Mouse (Mus musculus) ES-E14 (cell line): ENCODE measurements at regions not wholly inside any gene's neighbourhood (a gene's known extent, or its start where the extent isn't known, plus 50 kb on each side); places are given as distances from the start of the nearest gene placed in this dataset.

Experiments
- DNase-seq: peaks from one replicate; pipeline ENCODE4 v3.0.0-alpha.2; 2013; ENCODE audit warnings: low read depth, low spot score
- H3K27ac ChIP-seq: 2 replicates; pipeline ENCODE4 v1.5.1; 2012; ENCODE audit warnings: low read depth, mild to moderate bottlenecking, low read length, moderate library complexity, mixed read lengths; ENCODE audit not compliant: poor library complexity, insufficient read depth, severe bottlenecking
- H3K36me3 ChIP-seq: 2 replicates; pipeline ENCODE4 v1.6.1; 2012; ENCODE audit warnings: mild to moderate bottlenecking, low read length, moderate library complexity, mixed read lengths; ENCODE audit not compliant: control insufficient read depth, poor library complexity, insufficient read depth, severe bottlenecking
- H3K4me1 ChIP-seq, 2 experiments: fragments of 150-350 bp in 1 of 2; sonication (generic) in 1 of 2; 2 replicates each; pipeline ENCODE4 v1.6.1; 2012; ENCODE audit warnings: low read length in 2 of 2, mild to moderate bottlenecking in 1 of 2, mixed read lengths in 1 of 2; ENCODE audit not compliant: control insufficient read depth in 2 of 2, insufficient read depth in 2 of 2, poor library complexity in 1 of 2
- H3K4me3 ChIP-seq, 2 experiments: fragments of 150-350 bp in 1 of 2; sonication (generic) in 1 of 2; 2 replicates each; pipeline ENCODE4 v1.5.1; 2012; ENCODE audit warnings: low read length in 2 of 2, low read depth in 1 of 2, mild to moderate bottlenecking in 1 of 2, mixed read lengths in 1 of 2; ENCODE audit not compliant: insufficient read depth in 1 of 2, poor library complexity in 1 of 2, severe bottlenecking in 1 of 2
- H3K9ac ChIP-seq: 2 replicates; pipeline ENCODE4 v1.6.1; 2012; ENCODE audit warnings: low read depth, mild to moderate bottlenecking, low read length, mixed read lengths; ENCODE audit not compliant: poor library complexity, insufficient read depth, severe bottlenecking
- H3K9me3 ChIP-seq: fragments of 150-350 bp; sonication (generic); 2 replicates; pipeline ENCODE4 v1.6.1; 2012; ENCODE audit warnings: low read depth, mild to moderate bottlenecking, low read length; ENCODE audit not compliant: control insufficient read depth, insufficient read depth
- CHD2 ChIP-seq: IDR thresholded peaks from 2 replicates; pipeline ENCODE4 v1.6.1; 2014; ENCODE audit warnings: mild to moderate bottlenecking, low read depth, low read length, inconsistent platforms
- HCFC1 ChIP-seq: IDR thresholded peaks from 2 replicates; pipeline ENCODE4 v1.6.1; 2012; ENCODE audit warnings: low read length, inconsistent platforms, borderline replicate concordance; ENCODE audit not compliant: insufficient read depth
- MAFK ChIP-seq: IDR thresholded peaks from 2 replicates; pipeline ENCODE4 v1.6.1; 2014; ENCODE audit warnings: mild to moderate bottlenecking, low read depth, low read length, inconsistent platforms; ENCODE audit not compliant: insufficient read depth
- ZC3H11A ChIP-seq: IDR thresholded peaks from 2 replicates; pipeline ENCODE4 v1.6.1; 2012; ENCODE audit warnings: low read depth, mild to moderate bottlenecking, inconsistent platforms, low read length, borderline replicate concordance
- ZNF384 ChIP-seq: IDR thresholded peaks from 2 replicates; pipeline ENCODE4 v1.6.1; 2012; ENCODE audit warnings: low read depth, low read length, inconsistent platforms
- in situ Hi-C, 2 experiments: fragments of 600-800 bp; cut with MboI; formaldehyde crosslinking; loops; one replicate each; pipeline ENCODE4 v1.15.1; 2025; ENCODE audit warnings: low sequenced_read_pairs in 2 of 2, inconsistent platforms in 1 of 2; ENCODE audit not compliant: unreplicated experiment in 2 of 2

DNA sequence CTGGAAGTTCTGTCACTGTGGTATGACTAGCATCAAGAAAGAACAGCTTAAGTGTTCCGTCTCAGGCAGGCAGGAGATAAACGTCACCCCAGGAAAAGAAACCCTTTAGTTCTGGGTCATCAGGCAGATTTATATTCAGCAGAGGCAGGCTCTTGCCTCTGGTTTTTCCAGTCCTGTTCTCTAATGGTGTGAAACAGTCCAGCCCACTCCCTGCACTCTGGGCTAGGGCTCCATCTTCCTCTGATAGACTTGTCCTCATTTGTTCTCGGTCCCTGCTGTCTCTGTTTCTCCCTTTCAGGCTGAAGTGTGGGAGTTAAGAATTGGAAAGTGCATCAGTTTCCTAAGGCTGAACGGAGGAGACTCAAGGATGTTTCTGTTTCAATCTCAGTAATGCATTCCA is 240.0 kb downstream of the Csl start:
- Histone ChIP-seq H3K4me3 (no peak overlapping the region), H3K4me1 (no peaks in the 10 kb centered on the region), H3K9ac (no peak overlapping the region), H3K36me3 (no peaks in the 10 kb centered on the region), H3K9me3 (no peaks in the 10 kb centered on the region), H3K27ac (no peak overlapping the region)
- no peak for TF ChIP-seq MAFK
- TF ChIP-seq CHD2, result no peak
- TF ChIP-seq HCFC1, result no peak
- TF ChIP-seq ZC3H11A, result no peak
- TF ChIP-seq ZNF384, result no peak
- no peak for DNase-seq
- in situ Hi-C loops, result no loop called here

DNA sequence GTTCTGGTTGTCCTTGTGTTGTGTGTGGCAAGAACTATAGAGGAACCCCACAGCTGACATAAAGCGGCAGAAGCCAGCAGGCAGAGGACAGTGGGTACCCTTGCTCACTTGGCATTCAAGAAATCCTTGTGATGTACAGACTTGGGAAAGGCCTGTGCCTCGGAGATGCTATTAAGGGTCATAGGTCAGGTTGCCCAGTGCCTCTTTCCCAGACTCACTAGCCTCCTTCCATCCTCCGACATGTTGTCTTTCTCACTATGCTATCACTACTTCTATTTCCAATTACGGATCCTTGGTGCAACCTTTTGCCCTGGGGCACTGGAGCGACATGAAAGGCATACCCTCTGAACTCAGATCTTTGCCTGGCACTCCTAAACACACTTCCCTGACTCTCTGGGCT is 235.6 kb downstream of the Csl start:
- H3K9me3 ChIP-seq, result no peaks in the 10 kb centered on the region
- in situ Hi-C loops, result no loop called here
- no peak for TF ChIP-seq ZC3H11A
- no peak for TF ChIP-seq HCFC1
- TF ChIP-seq MAFK, result no peak
- TF ChIP-seq ZNF384, result no peak
- TF ChIP-seq CHD2, result no peak
- H3K27ac ChIP-seq, result no peak overlapping the region
- H3K4me3 ChIP-seq, result no peak overlapping the region
- no peak for DNase-seq
- no peak overlapping the region for H3K9ac ChIP-seq
- H3K36me3 ChIP-seq, result no peaks in the 10 kb centered on the region
- H3K4me1 ChIP-seq, result no peaks in the 10 kb centered on the region

DNA sequence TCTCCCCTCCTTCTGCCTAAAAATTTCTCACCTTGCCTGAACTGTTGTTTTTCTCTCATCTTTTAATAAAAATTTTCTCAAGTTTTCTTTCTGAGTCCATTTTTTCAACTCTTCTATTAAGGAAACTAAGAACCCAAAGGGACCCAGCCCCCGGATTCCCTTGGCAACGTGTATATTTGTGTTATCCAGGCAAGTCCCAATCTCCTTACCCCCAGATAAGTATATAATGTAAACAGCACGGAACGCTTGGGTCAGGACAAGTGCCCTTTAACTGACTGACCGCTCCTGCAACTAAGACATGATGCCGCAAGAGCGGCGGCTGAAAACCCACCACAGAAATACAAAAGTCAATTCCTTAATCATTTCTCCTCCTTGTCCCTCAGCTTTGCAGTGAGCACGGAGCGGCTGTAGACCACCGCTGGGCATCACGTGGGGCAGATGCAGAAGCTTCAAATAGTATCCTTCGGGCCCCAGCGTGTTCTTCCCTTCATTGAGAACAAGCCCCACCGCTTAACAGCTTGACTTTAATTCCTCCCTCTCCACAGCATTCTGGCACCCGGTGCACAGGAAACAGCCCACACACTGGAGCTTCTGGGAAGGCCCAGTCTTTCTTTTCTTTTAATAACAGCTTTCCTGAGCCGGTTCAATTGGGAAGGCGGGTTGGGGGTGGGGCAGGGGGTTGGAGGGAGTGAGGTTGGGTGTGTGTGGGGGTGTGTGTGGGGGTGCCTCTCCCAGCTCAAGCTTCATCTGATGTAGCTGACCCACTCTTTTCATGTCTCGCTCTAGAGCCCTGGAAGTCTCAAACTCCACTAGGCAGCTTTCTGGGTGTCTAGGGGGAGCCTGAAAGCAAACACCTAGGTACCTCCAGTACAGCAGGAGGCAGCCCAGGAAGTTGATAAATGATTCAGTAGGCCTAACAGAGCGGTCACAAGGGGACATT is 234.9 kb downstream of the Csl start:
- no peak overlapping the region for H3K27ac ChIP-seq
- no peak overlapping the region for H3K4me3 ChIP-seq
- H3K36me3 ChIP-seq, result no peaks in the 10 kb centered on the region
- TF ChIP-seq ZNF384 (no peak), MAFK (no peak), ZC3H11A (no peak), HCFC1 (no peak), CHD2 (no peak)
- no peaks in the 10 kb centered on the region for H3K4me1 ChIP-seq
- peak; percentile 13 for DNase-seq
- no peak overlapping the region for H3K9ac ChIP-seq
- in situ Hi-C loops, result no loop called here
- H3K9me3 ChIP-seq, result no peaks in the 10 kb centered on the region

DNA sequence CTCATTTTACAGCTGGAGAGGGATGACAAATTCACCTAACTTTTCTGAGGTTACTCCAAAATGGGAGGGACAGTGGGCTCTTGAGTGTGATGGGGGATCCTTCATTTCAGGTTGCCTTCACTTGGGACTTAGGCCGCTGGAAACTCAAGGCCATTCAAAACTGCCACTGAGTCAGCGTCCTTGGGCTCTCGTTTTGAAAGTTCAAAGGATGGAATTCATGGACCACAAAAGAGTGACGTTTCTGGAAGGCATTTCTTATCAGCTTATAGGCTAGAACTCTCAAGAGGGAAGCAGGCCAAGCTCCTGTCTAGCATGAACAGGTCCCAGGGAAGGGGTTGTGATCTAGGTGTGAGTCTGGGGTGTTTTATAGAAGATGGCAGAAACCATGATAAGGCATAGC is 233.3 kb downstream of the Csl start:
- TF ChIP-seq ZNF384 (no peak), CHD2 (no peak), HCFC1 (no peak), ZC3H11A (no peak), MAFK (no peak)
- H3K27ac ChIP-seq, result no peak overlapping the region
- H3K9ac ChIP-seq, result no peak overlapping the region

More for the DNA sequence above, 233.3 kb downstream of the Csl start:
- Histone ChIP-seq H3K9me3 (no peaks in the 10 kb centered on the region), H3K36me3 (no peaks in the 10 kb centered on the region), H3K4me1 (no peaks in the 10 kb centered on the region), H3K4me3 (no peak overlapping the region)
- in situ Hi-C loops, result no loop called here
- DNase-seq, result no peak
